Mouse (Mus musculus) ES-E14 (cell line): Measurements from ENCODE around the gene Dnajc13.

Experiments used
- CHD2 ChIP-seq: IDR thresholded peaks from 2 replicates; pipeline ENCODE4 v1.6.1; 2014; ENCODE audit warnings: mild to moderate bottlenecking, low read depth, low read length, inconsistent platforms
- MAFK ChIP-seq: IDR thresholded peaks from 2 replicates; pipeline ENCODE4 v1.6.1; 2014; ENCODE audit warnings: mild to moderate bottlenecking, low read depth, low read length, inconsistent platforms; ENCODE audit not compliant: insufficient read depth
- ZC3H11A ChIP-seq: IDR thresholded peaks from 2 replicates; pipeline ENCODE4 v1.6.1; 2012; ENCODE audit warnings: low read depth, mild to moderate bottlenecking, inconsistent platforms, low read length, borderline replicate concordance
- ZNF384 ChIP-seq: IDR thresholded peaks from 2 replicates; pipeline ENCODE4 v1.6.1; 2012; ENCODE audit warnings: low read depth, low read length, inconsistent platforms

DNA sequence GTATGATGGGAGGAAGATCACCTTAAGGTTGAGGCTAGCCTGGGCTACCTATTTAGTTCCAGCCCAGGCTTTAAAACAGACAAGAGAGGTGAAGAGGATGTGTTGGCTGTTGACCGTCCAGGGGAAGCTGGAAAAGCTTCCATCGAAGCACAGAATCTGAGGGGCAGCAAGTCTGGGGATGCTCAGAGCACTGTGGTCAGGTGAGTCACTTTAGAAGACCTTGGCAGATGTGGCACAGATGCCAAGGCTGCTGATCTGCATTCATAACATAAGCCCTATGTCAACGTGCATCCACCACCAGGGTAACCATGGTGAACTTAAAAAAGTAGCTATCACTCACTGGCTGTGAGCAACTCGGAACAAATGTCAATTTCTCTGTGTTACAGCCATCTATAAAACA is 11.0 kb downstream of the Dnajc13 start:
- TF ChIP-seq CHD2 (no peak), ZNF384 (no peak), ZC3H11A (no peak), MAFK (no peak)
